Comparison of ENCODE assay signal across 42 mouse cellular contexts in the genomic region with DNA sequence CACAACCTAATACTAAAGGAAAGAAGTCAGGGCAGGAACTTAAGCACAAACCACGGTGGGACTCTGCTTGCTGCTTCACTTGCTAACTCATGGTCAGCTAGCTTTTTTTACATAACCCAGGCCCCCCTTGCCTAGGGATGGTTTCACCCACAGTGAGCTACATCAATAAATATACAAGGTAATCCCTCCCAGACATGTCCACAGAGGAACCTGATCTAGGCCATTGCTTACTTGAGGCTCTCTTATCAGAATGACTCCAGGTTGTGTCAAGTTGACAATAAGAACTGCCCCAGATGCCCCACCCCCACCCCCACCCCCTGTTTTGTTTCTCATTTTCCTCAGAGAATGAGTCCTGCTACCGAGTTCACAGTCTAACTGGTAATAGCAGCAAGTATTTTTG. TPM values are rescaled to one million over a fixed set of nuclear protein-coding genes. Genes with fewer than 3 reads are reported as not detected.
"Had no signal": no experiment of that assay in that cellular context is flagged by ENCODE, and none has a peak within 500 bp of the region (broad histone marks: within the 10 kb centered on the region; RNA-seq: fewer than 3 reads in every experiment).

No protein-coding gene starts in this region.

- H3K27ac ChIP-seq: gastrocnemius, adult 2 months; hindbrain, embryonic 10.5 days; hindbrain, embryonic 12.5 days; hindbrain, embryonic 14.5 days; kidney, postnatal 0 days; limb, embryonic 13.5 days had no signal

- DNase-seq: gastrocnemius, adult 2 months; gastrocnemius, postnatal 10 days; gastrocnemius, postnatal 25 days; heart, adult 18-20 months; heart, postnatal 10 days; heart, postnatal 4 days; kidney, adult 18-20 months; kidney, adult 9 months; kidney, postnatal 14 days; kidney, postnatal 36 days; layer of hippocampus, adult 9-11 months; layer of hippocampus, postnatal 36 days; left cerebral cortex, postnatal 4 days had no signal

- H3K4me2 ChIP-seq: heart, embryonic 12.5 days; hindbrain, embryonic 12.5 days; hindbrain, embryonic 14.5 days; intestine, embryonic 15.5 days; kidney, embryonic 15.5 days; limb, embryonic 13.5 days; limb, embryonic 15.5 days had no signal

- ATAC-seq: hindbrain, embryonic 16.5 days; inflammation-experienced regulatory T-cells, adult 6 months; intestine, postnatal 0 days had no signal

- H3K27me3 ChIP-seq: heart, embryonic 12.5 days; hindbrain, embryonic 12.5 days; intestine, embryonic 15.5 days; kidney, embryonic 15.5 days; limb, embryonic 13.5 days; limb, embryonic 15.5 days had no signal

- H3K4me1 ChIP-seq: hindbrain, embryonic 12.5 days; intestine, embryonic 15.5 days had no signal

- H3K9me3 ChIP-seq: heart, embryonic 10.5 days; heart, embryonic 12.5 days; hindbrain, embryonic 10.5 days; hindbrain, embryonic 12.5 days; intestine, embryonic 15.5 days; kidney, embryonic 15.5 days; limb, embryonic 13.5 days; limb, embryonic 15.5 days had no signal

- H3K36me3 ChIP-seq: heart, embryonic 10.5 days; heart, embryonic 12.5 days; hindbrain, embryonic 10.5 days; hindbrain, embryonic 12.5 days; intestine, embryonic 15.5 days; kidney, embryonic 15.5 days; limb, embryonic 13.5 days; limb, embryonic 15.5 days had no signal

- H3K4me3 ChIP-seq: gastrocnemius, adult 2 months; heart, embryonic 10.5 days; heart, embryonic 12.5 days; hindbrain, embryonic 10.5 days; hindbrain, embryonic 12.5 days; intestine, embryonic 15.5 days; kidney, embryonic 15.5 days; limb, embryonic 13.5 days; limb, embryonic 15.5 days had no signal

- H3K9ac ChIP-seq: heart, embryonic 12.5 days; hindbrain, embryonic 12.5 days; hindbrain, embryonic 14.5 days; intestine, embryonic 15.5 days; kidney, embryonic 15.5 days; limb, embryonic 13.5 days; limb, embryonic 15.5 days had no signal

RNA-seq across cellular contexts. Expression of gene Vmn2r80, which starts 41.0 kb away (rescaled TPM):
- total RNA-seq: gastrocnemius, adult 2 months; gastrocnemius, postnatal 10 days; gastrocnemius, postnatal 25 days; gastrocnemius, postnatal 4 days; granulocyte monocyte progenitor cell, adult 5-6 weeks; heart, adult 18-20 months; heart, adult 8-10 months; heart, postnatal 10 days; heart, postnatal 25 days; heart, postnatal 4 days; layer of hippocampus, adult 18-20 months; layer of hippocampus, adult 8-10 months; layer of hippocampus, postnatal 14 days; layer of hippocampus, postnatal 36 days; left cerebral cortex, adult 18-20 months; left cerebral cortex, adult 8-10 months; left cerebral cortex, postnatal 10 days; left cerebral cortex, postnatal 25 days; left cerebral cortex, postnatal 4 days had no signal
- polyA plus RNA-seq: frontal cortex, adult 2 months; heart, embryonic 10.5 days; heart, embryonic 12.5 days; heart, embryonic 14.5 days; heart, embryonic 16.5 days; hindbrain, embryonic 10.5 days; hindbrain, embryonic 12.5 days; hindbrain, embryonic 14.5 days; hindbrain, embryonic 16.5 days; inflammation-experienced regulatory T-cells, adult 6 months; intestine, embryonic 15.5 days; intestine, postnatal 0 days; kidney, embryonic 15.5 days; kidney, postnatal 0 days; large intestine, adult 2 months; limb, embryonic 11.5 days; limb, embryonic 13.5 days; limb, embryonic 15.5 days had no signal
